Mouse (Mus musculus) layer of hippocampus, adult 11-12 months (tissue): ENCODE results near the gene Mipol1.
A peak's percentile ranks its signal among the peaks of the same experiment; 100 is the strongest.

Experiments used
- DNase-seq: peaks from one replicate; pipeline ENCODE4 v3.0.0; 2022; ENCODE audit warnings: low spot score

The Mipol1 gene

GRCm38 (mm10) chr12:57243671-57244495, 13.7 kb downstream of the Mipol1 start:
- DNase-seq: no peak

GRCm38 (mm10) chr12:57258572-57258971, 28.3 kb downstream of the Mipol1 start:
- no peak for DNase-seq

DNA sequence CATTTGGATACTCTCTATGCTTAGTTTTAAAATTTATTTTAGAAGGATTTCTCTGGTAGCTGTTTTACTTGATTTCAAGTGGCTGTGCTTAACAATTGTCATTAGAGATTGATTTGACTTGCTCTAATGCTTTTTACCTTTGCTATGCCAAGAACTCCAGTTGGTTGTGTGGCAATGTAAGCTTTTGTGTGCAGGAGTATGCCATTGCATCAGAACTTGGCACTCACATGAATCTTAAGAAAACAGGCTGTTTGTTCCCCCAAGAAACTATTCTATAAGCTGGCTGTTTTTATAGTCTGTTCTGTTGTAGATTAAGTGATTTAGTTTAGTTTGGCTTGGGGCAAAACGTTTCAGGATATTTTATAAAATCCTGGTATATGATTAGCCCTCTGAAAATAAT, 45.2 kb downstream of the Mipol1 start:
- no peak for DNase-seq

DNA sequence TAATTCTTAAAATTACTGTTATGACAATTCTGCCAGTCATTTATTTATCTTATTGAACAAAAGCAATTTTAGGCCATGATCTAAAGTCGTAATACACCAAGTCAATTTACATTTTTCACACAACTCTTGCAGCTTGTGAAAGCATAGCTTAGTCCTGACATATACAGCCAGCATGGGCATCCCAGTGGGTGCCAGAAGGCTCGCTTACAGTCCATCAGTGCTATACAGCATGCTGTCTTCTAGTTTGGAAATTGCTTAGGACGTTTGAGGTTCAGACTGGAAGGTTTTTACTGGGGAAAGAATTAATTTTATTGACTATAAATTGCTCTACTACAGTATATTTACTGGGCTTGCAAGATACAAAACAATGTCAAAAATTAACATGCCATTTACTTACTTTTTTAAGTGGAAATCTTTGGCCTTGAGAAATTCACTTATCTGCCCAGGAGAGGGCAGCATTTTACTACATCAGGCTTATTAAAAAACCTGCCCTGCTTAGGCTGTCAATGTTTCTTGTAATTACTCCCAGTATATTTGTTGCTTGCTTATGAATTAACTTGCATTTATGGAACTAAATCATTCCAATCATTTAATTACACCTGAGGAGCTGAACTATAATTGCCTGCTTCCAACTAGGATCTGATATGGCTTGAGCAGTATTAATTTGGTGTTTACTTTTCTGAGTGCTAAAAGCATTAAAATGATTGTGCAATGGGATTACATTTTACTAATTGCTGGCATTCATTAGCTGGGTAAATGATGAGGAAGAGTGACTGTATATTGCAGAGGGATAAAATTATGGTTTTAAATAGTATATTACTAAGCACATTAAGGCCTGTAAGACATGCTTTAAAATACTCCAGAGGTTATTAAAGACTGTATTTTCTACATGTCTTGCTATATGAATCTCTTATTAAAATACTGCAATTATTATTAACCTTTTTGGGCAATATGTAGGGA, 51.2 kb downstream of the Mipol1 start:
- peak; percentile 12 for DNase-seq

GRCm38 (mm10) chr12:57285303-57286059, 55.3 kb downstream of the Mipol1 start:
- DNase-seq: no peak

DNA sequence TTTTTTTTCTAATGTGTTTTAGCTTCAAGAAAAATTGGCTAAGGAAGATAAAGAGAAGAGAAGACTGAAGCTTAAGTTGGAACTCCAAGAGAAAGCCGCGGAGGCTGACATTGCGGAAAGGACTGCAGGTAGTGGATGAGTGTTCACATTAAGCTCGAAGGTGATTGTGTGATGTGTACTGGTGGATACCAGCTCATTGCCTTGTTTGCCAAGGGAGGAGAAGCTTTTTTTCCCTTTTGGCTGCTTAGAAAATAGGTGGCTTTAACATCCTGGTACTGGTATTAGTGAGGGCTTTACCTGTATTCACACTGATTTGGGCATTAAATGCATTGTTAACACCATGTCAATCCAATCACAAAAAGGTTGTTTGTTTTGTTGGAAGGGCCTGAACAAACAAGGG, 77.1 kb downstream of the Mipol1 start:
- DNase-seq: no peak

DNA sequence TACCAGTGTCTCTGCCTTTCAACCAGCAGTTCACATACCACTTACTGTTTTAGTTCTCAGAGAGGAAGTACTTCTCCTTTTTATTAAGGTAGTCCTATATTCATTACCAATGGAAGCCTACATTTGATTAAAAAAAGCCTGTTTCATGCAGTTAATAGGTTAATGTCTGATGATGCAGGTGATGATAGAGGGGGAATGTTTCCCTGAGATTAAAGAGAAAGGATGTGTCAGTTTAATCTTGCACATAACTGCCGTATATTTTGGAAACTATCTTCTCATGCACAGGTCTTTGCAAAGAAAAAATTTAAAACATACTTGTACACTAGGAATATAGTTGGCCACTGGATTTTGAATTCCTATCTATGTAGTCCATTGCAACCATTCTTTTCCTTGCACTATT, 77.5 kb downstream of the Mipol1 start:
- DNase-seq: no peak

DNA sequence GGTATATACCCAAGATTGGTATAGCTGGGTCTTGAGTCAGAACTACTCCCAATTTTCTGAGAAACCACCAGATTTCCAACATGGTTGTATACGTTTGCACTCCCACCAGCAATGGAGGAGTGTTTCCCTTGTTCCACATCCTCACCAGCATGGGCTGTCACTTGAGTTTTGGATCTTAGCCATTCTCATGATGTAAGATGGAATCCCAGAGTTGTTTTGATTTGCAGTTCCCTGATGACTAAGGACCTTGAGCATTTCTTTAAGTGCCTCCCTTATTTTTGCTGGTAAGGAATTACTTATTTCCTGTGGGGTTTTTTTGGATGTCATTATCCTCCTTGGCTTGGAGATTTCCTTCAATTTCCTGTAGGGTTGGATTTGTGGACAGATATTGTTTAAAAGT, 108.8 kb downstream of the Mipol1 start:
- no peak for DNase-seq

- DNase-seq: no peak
Measured at GRCm38 (mm10) chr12:57340111-57340510, 109.9 kb downstream of the Mipol1 start.

GRCm38 (mm10) chr12:57362732-57363131, 132.5 kb downstream of the Mipol1 start:
- DNase-seq: no peak

DNA sequence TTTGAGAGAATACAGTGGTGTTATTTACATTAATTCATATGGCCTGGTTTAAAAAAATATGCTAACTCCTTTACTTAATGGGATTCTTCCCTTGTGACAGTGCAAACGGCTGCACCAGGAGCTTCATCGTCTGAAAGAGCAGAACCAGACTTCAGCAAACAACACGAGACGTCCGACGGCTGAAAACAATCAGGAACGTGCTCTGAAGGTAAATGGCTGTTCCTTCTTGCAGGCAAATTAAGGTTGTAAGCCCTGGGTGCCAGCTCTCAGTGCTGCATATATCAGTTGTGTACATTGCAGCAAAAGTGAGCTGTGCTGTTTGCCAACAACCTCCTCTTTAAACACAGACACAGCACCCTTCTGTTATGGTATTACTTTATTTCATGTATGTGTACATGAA, 133.8 kb downstream of the Mipol1 start:
- DNase-seq: no peak

GRCm38 (mm10) chr12:57371790-57372547, 141.7 kb downstream of the Mipol1 start:
- DNase-seq: no peak

GRCm38 (mm10) chr12:57382797-57383196, 152.6 kb downstream of the Mipol1 start:
- DNase-seq: no peak

DNA sequence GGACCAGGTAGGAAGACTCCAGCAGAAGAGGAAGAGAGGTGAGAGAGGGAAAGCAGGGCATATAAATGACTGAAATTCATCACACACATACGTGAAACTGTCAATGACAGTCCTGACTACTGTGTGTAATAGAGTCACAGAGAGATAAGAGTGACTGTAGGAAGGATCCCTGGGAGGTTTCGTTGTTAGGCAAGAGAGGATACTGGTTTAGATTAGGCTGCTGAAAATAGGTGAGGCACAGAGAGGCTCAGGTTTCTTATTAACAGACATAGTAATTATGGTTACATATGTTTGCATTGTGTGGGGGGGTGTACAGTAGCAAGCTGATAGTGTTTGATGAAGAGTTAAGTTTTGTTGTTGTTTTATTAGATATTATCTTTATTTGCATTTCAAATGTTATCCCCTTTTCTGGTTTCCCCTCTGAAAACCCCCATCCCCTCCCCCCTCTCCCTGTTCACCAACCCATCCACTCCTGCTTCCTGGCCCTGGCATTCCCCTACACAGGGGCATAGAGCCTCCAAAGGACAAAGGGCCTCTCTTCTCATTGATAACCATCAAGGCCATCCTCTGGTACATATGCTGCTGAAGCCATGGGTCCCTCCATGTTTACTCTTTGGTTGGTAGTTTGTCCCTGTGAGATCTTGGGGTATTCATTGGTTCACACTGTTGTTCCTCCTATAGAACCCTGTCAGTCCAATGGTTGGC, 157.5 kb downstream of the Mipol1 start:
- DNase-seq: no peak

DNA sequence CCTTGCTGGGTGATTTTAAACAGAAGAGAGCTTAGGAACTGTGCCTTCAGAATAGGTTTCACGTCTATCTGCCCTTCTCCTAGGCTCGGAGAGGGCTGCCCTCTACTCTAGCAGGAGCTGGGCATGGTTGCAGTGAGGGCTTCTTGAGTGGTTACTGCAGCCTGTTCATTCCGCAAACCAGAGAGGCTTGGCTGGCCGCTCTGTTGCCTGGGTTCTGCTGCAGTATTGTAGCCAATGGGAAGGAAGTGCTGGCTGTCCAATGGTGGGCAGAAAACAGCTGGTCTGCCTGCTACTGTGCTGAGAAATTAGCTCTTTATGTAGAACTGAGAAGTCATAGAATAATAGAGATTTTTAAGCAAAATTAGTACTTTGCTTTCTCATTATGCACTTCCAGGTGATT, 169.3 kb downstream of the Mipol1 start:
- DNase-seq: no peak

DNA sequence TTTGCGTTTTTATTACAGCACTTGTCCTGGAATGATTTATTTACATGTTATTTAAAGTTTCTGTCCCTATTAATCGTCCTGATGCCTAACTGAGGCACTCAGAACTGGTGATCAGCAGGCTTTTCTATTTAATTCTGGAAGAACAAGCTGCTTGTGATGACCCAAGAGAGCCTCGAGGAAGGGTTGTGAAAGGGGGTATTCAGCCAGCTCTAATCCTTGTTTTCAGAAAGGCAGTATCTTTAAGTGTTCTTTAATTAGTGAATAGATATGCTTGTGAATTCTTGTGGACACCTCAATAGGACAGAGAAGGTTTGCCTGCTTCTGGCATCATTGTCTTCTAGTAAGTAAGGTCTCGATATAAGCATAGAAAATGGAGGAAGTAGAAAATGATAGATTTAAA, 170.0 kb downstream of the Mipol1 start:
- DNase-seq: no peak

DNA sequence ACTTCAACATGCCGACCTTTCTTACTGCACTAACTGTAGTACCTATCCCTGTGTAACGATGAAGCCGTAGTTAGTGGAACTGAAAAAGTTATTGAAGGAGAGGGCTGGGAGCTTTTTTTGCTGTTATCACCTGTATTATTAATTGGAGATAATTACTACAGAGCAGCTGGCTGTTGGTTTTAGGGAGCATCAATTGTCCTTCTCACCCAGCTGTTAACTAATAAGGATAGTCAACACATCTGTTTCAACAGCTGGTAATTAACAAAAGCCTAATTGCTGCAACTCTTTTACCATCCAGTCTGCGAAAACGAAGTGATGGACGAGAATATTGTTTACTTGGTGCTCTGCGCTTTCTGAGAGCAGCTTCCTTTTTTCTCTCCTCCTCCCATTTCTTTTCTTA, 170.9 kb downstream of the Mipol1 start:
- no peak for DNase-seq

DNA sequence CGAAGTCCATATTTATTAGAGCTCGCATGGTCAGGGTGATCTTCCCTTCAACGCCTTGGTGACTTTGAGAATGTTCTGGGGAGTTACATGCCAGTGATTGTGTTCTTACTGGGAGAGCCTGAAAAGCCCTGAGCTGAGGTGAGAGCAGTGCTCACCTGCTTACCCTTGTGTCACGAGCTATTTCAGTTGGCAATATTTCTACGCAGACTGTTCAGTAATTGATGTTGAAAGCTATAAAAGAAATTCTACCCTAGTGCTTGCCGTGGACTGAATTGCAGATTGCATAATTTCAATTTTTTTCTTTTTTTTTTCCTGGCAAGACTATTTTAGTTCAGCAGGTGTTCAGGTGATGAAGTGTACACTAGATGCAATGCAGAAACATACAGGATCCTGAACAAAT, 172.1 kb downstream of the Mipol1 start:
- DNase-seq: no peak

DNA sequence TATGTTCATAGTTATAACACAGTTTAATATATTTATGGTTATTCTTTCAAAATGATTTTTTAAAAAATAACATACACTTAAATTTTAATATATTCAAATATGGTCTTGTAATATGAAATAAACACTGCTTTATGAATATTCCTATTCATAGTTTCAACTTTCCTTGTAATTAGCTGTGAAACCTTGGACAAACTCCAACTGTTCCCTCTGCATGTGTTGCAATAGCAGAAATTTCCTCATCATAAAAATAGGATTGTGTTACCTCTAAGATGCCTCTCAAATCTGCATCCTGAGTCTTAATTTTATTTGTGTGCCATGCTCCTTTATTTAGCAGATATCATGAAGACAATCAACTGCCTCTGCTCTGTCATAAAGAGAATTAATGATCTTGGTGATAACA, 179.7 kb downstream of the Mipol1 start:
- DNase-seq: no peak

GRCm38 (mm10) chr12:57413833-57414232, 183.6 kb downstream of the Mipol1 start:
- no peak for DNase-seq

- DNase-seq: no peak
Measured at GRCm38 (mm10) chr12:57424902-57425301, 194.7 kb downstream of the Mipol1 start.
